In the genomic region with DNA sequence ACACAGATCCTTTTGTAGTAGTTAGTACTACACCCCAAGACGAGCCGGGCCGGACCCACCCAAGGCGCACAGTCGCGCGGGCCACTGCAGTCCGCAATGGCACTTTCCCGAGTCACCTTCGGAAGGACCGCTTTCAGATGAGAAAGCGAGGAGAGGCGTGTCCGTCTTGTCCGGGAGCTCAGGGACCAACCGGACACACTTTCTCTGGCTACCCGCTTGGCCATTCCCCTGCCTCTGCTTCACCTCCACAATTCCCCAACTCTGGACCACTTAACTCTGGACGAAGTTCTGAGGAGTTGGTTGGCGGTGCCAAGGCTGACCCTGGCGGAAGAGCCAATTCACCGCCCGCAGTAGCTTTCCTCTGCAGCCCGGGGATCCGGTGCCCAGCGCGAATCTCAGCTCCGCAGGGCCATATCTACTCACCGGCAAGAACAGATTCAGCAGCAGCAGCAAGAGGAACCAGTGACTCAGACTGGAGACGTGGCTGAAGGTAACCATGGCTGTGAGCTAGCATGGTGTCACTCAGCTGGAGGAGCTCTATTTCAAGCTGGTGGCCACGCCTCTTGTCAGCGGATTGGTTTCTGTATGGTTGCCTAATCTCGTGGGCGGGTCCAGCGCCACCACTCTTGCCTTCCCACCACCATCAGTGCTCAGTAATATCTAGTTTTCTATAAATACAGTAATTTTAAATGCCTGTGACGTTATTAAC, we compare ENCODE assay signal across 7 mouse cellular contexts. TPM values are rescaled to one million over a fixed set of nuclear protein-coding genes. Genes with fewer than 3 reads are reported as not detected.
DNase-seq lines count a peak whose midpoint lies in the region; ATAC-seq lines count a peak whose summit lies in the region.

Gene Tnfrsf23 (minus strand): TSS at position 514 of the 709 bp plus-strand sequence.

- peak within 1 kb of the TSS; percentile 86 for H3K4me2 ChIP-seq in intestine, embryonic 16.5 days (ENCODE audit: low read depth, low read length)

- peak; percentile 100 for ATAC-seq in activated CD4-positive, CD25-positive, alpha-beta regulatory T cell, adult 4 months
- ATAC-seq in intestine, embryonic 16.5 days, result peak; percentile 97

- no peaks in the 10 kb centered on the region for H3K4me1 ChIP-seq in intestine, embryonic 16.5 days (ENCODE audit: control insufficient read depth, insufficient read depth, low read length)

- whole genome bisulfite sequencing in intestine, embryonic 16.5 days, result 3% methylated on average over 35 of the region's 35 CpGs

- intact Hi-C loops in gastrocnemius, postnatal 36 days (cut with DNase I), result no loop called here
- intact Hi-C loops in left cerebral cortex, postnatal 25 days (cut with DNase I), result loop anchor here (5.0 kb wide), 1 partner anchor 83 kb away; the partner anchor contains the start of gene Cars

- no peak within 1 kb of the TSS for H3K27ac ChIP-seq in intestine, embryonic 16.5 days (ENCODE audit: low read length)

- H3K27me3 ChIP-seq in intestine, embryonic 16.5 days (replicated peaks; ENCODE audit: control insufficient read depth, insufficient read depth, low read length), result no peaks in the 10 kb centered on the region

- H3K9me3 ChIP-seq in intestine, embryonic 16.5 days (ENCODE audit: control insufficient read depth, low read length), result no peaks in the 10 kb centered on the region

- peak within 1 kb of the TSS; percentile 51 for H3K9ac ChIP-seq in intestine, embryonic 16.5 days (ENCODE audit: low read depth, low read length)

- DNase-seq in embryo, embryonic 9.5 days (ENCODE audit: extremely low spot score), result peak; percentile 49
- DNase-seq in gastrocnemius, postnatal 36 days, result peak; percentile 50 to 57
- peak; percentile 76 to 92 for DNase-seq in left cerebral cortex, postnatal 25 days (ENCODE audit: low spot score in 2 of 2)
- peak; percentile 74 for DNase-seq in mesoderm, embryonic 11.5 days (ENCODE audit: low read depth, low spot score)
- peak; percentile 67 for DNase-seq in skeletal muscle tissue, adult 2 months (ENCODE audit: low read depth, low spot score)

- H3K4me3 ChIP-seq in intestine, embryonic 16.5 days (ENCODE audit: low read length), result peak within 1 kb of the TSS; percentile 46

- H3K36me3 ChIP-seq in intestine, embryonic 16.5 days (ENCODE audit: control insufficient read depth, insufficient read depth, low read length), result peaks cover 9% of the 10 kb centered on the region; the same call in 1 of the 2 replicates

RNA-seq across cellular contexts. Expression of gene Tnfrsf23, which starts in this region (rescaled TPM):
- polyA plus RNA-seq in activated CD4-positive, CD25-positive, alpha-beta regulatory T cell, adult 4 months (2017; shearing (Covaris generic)), result 1 to 10 TPM; 2.1 to 3.3 TPM
- total RNA-seq in gastrocnemius, postnatal 36 days (2021), result 1 to 10 TPM; 2.7 to 3.3 TPM
- polyA plus RNA-seq in intestine, embryonic 16.5 days (2015; fragmentation: Nextera tagmentation; extraction: Ambion mirVana), result 1.2 and 1.4 TPM in 2 replicates
- total RNA-seq in left cerebral cortex, postnatal 25 days (2021), result 1 to 10 TPM; 1.2 to 1.3 TPM
